Mouse (Mus musculus) megakaryocyte progenitor cell, adult 5-6 weeks (primary cell): Measurements from ENCODE around the gene Cept1. TPM values are rescaled to one million over a fixed set of nuclear protein-coding genes. Genes with fewer than 3 reads are reported as not detected.

Experiments used
- ATAC-seq: replicated peaks from 2 replicates; pipeline ENCODE4 v1.8.0; 2016; ENCODE audit warnings: mild to moderate bottlenecking, moderate TSS enrichment, inconsistent platforms; ENCODE audit not compliant: poor library complexity
- total RNA-seq, 2 experiments: library from RNA; stranded (forward) in 1 of 2; stranded (reverse) in 1 of 2; fragments of 157-497, 149-512 nt in 1 of 2; fragments of 200-1000 nt in 1 of 2; gene quantifications; 2 replicates each; pipeline versions ENCODE4 v1.2.3 to v1.2.4; 2015 to 2017

Cept1 gene
- total RNA-seq, 2 experiments from 2014 or later, result 51.7 to 100 TPM

DNA sequence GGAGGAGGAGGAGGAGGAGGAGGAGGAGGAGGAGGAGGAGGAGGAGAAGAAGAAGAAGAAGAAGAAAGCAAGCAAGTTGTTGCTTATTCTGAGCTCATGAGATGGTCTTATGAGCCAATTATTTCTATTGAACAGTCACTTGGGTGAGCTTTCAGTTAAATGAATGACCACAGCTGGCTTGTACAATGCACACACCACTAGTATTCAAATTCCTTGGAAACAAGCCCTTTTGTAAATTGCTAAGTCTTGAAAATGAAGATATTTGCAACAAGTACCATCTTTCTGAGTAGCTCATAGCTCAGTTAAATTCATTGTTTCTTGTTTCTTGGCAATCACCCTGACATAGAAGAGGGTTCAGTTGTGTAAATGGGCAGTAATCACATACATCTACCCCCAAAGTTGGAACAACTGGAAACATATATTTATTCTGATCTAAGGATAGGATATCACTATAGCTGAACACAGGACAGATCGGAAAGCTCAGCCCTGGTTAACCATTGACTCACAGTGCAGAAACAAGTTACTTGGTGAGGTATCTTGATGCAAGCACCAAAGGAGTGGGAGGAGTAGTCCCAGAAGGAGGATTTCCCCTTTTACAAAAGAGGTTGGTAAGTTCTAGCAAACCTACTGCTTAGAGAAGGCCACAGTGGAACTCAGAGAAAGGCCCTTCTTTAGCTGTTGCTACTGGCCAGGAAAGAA lies 52.1 kb downstream of the Cept1 start:
- ATAC-seq, result peak; percentile 21

GRCm38 (mm10) chr3:106494417-106494950 lies 53.1 kb downstream of the Cept1 start:
- ATAC-seq, result peak; percentile 18; the same call in 1 of the 2 replicates

GRCm38 (mm10) chr3:106493882-106494281 lies 53.7 kb downstream of the Cept1 start:
- no peak for ATAC-seq

GRCm38 (mm10) chr3:106493202-106493601 lies 54.4 kb downstream of the Cept1 start:
- no peak for ATAC-seq

DNA sequence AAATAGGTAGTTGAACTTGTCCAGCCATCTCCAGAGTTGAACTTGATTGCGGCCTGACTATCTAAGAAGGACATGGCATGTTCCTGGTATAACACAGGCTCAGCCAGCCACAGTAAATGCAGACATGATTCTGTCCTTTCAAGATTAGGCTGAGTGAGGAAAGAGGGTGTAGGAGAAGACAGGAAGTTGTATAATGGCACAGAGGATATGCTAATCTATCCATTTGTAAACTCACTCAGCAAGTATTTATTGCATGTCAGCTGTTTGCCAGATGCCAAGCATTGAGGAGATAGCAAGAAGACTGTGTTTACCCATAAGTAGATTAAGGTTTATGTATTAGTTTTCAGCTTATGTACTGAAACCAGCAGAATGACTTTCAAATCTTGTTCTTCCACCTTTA lies 54.9 kb downstream of the Cept1 start:
- ATAC-seq, result peak; percentile 57

GRCm38 (mm10) chr3:106490239-106490638 lies 57.4 kb downstream of the Cept1 start:
- ATAC-seq, result no peak

DNA sequence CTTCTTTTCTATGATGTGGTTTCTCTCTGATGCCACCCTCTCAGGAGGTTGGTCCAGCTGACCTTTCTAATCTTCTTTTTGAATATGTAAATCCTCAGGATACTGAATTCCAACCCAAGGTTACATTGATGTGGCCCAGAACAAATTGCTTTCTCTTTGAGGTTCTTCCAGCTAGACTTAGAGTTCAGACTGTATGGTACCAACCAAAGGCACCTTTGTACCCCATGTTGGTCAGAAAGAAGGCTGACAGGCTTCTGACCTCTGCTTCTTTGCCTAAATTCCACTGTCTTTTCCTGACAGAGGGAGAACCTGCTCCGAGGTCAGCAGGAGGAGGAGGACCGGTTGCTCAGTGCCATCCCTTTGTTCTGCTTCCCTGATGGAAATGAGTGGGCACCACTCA lies 60.1 kb downstream of the Cept1 start:
- ATAC-seq, result no peak

DNA sequence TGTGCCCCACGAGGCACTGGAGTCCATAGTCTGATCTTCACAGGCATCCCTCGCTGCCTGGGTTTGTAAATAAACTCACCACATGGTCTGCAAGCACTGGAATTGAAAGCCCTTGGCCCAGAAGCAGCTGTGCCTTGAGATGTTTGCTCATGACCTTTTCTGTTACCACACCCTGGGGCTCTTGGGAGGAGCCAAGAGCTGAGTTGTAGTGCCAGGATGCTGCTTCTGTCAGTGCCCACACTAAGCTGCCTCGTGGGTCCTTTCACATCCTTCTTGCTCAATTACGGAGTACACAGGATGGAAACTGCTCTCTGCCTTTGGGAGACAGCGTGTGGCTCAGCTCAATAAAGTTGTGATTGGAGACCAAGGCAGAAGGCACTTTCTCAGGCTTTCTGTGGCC lies 61.8 kb downstream of the Cept1 start:
- peak; percentile 42 for ATAC-seq

DNA sequence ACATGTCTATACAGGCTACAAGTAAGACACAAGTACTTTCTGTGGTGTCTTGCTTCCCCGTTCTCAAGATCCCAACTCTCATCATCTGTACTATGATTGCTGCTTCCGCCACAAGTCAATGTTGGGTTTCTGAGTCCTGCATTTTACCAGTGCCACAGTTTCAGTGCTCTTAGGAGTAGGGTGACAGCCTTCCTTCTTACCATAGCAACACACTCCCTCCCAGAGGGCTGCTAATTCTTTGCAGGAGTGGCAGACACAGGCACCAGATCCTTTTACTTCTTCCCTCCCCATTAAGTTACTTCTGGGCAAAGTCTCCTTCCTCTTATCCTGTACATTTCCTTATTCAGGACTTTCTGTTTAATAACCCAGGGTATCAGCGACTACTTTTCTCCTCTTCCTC lies 62.7 kb downstream of the Cept1 start:
- peak; percentile 32 for ATAC-seq

GRCm38 (mm10) chr3:106483796-106484405 lies 63.7 kb downstream of the Cept1 start:
- ATAC-seq, result no peak

GRCm38 (mm10) chr3:106483297-106483696 lies 64.3 kb downstream of the Cept1 start:
- ATAC-seq, result peak; percentile 24

DNA sequence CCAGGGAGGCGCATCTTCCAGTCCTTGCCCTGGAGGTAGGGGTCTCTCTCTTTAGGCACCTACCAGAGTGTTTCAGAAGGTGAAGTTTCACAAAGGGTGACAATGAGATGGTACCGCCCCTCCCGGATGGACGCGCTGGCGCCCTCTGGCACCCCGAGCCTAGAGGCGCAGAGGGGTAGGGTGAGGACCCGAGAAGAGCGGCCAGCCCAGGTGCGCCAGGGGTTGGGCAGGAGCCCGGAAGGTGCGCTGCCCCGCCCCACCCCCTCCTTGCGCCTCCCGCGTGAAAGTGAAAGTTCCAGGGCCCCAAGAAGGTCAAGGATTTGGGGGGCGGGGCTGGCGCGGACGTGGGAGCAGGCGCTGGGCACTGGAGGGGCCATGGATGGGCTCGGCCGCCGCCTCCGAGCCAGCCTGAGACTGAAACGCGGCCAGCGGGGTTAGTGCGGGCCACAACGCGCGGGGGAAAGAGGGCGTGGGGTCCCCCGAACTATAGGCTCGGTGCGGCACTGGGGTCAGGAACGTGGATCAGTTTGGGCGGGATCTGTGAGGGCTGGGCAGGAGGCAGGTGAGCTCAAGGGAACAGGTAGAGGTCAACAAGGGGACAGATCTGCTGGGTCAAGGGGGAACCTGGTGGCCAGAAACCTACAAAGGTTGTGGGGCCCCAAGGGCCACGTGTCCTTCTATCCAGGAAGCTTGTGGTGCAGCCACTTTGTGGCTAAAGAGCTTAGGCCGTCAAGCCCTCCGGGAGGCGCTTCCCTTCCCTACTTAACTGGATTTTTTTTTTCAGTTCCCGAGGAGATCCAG lies 65.1 kb downstream of the Cept1 start, which contains the start of gene Dennd2d:
Gene Dennd2d (plus strand): TSS at position 125 of the 801 bp plus-strand sequence.
- peak; percentile 49 for ATAC-seq

DNA sequence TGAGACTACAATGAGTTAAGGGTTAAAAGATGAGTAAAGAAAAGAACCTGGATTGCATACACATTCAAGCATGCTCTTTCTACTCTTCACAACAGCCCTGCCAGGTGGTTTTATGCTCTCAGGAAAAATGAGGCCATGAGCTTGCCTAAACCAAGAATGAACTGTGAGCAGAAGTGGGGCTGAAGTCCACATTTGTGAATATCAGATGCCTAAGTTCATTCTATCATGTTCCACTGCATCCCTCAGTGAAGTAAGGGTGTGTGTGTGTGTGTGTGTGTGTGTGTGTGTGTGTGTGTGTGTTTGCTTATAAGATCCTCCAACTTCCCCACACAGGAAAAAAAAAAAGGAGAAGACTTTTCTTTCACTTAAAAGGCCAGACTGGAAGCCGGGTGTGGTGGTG lies 70.7 kb downstream of the Cept1 start:
- no peak for ATAC-seq

GRCm38 (mm10) chr3:106474210-106474609 lies 73.4 kb downstream of the Cept1 start:
- ATAC-seq, result peak; percentile 85

DNA sequence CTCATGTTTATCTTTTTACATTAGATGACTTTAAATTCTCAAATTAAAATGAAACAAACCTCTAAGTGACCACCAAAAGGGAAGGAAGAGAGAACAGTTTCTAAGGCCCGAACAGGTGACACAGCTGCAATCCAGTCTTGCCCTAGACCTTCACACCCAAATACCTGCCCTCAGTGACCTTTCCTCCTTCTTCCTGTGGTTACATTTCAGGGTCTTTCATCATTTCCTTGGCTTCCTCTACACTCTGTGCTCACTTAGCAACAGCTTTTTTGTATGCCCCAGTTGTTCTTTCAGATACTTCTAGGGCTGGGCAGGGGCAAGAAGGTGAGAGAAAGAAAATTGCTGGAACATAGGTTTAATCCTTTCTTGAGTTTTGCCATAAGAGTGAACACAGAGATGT lies 82.9 kb downstream of the Cept1 start:
- peak; percentile 72 for ATAC-seq

- no peak for ATAC-seq
Observed at GRCm38 (mm10) chr3:106462493-106462892, 85.1 kb downstream of the Cept1 start.

GRCm38 (mm10) chr3:106462059-106462470 lies 85.5 kb downstream of the Cept1 start:
- peak; percentile 80 for ATAC-seq

DNA sequence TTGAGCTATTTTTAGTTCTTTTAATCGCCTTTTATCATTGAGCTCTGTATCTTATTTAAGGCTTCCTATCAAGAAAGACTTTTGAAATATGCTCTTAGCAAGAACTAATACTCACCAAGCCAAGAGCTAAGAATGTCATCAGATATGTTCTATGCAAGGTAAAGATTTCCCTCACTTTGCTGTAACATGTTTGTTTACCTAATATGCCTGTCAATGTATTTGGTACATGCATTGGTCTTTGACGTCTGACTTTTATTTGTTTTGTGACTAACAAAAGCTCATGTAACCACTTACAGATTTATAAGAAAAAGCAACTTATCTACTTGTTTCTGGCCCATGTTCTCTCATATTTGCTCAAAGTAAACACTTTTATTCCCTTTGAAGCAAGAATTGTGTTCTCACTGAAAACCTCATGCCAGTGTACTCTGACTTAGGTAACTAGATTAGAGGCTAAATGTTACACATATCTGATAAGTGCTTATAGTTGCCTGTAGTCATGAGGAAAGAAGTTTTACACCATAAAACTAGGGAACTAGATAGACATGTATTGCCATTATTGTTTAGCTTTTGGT lies 90.2 kb downstream of the Cept1 start:
- ATAC-seq, result no peak

DNA sequence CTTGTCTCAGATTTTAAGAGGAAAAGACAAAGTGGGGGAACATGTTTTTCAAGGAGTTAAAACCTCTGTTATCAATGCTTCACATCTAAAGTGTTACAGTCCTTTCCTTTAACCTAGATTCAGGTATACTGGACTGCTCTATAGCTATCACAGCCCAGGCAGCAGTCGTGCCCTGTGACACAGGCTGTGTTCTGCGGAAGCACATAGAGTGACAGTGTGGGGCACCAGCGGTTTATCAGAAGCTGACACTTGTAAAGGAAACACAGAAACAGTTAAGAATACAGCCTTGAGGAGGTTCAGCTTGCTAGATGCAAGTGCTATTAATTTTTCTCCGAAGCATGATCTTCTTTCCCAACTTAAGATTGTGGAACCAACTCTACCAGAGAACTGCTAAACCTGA lies 95.0 kb downstream of the Cept1 start:
- ATAC-seq, result peak; percentile 54
